Mouse (Mus musculus): ENCODE results near the gene Anks1. TPM values are rescaled to one million over a fixed set of nuclear protein-coding genes. Genes with fewer than 3 reads are reported as not detected.

Anks1 gene
- total RNA-seq, 1 experiment from 2014 or later, result 40.5 TPM

- peak; percentile 74 for ATAC-seq (replicated peaks; ENCODE audit: low read depth, poor library complexity, severe bottlenecking)
These were observed 16.4 kb downstream of the Anks1 start for GRCm38 (mm10) chr17:27925504-27925903.

- ATAC-seq (replicated peaks; ENCODE audit: low read depth, poor library complexity, severe bottlenecking), result no peak
These were observed 21.2 kb downstream of the Anks1 start for GRCm38 (mm10) chr17:27930291-27930690.

- ATAC-seq (replicated peaks; ENCODE audit: low read depth, poor library complexity, severe bottlenecking), result no peak
These were observed 22.7 kb downstream of the Anks1 start for GRCm38 (mm10) chr17:27931826-27932225.

GRCm38 (mm10) chr17:27934136-27934910 lies 25.2 kb downstream of the Anks1 start:
- no peak for ATAC-seq (replicated peaks; ENCODE audit: low read depth, poor library complexity, severe bottlenecking)

- no peak; the same call in 1 of the 2 replicates for ATAC-seq (replicated peaks; ENCODE audit: low read depth, poor library complexity, severe bottlenecking)
These were observed 26.0 kb downstream of the Anks1 start for GRCm38 (mm10) chr17:27935091-27935490.

- no peak for ATAC-seq (replicated peaks; ENCODE audit: low read depth, poor library complexity, severe bottlenecking)
These were observed 28.0 kb downstream of the Anks1 start for GRCm38 (mm10) chr17:27937054-27937615.

- no peak for ATAC-seq (replicated peaks; ENCODE audit: low read depth, poor library complexity, severe bottlenecking)
These were observed 29.1 kb downstream of the Anks1 start for GRCm38 (mm10) chr17:27938121-27938754.

GRCm38 (mm10) chr17:27939028-27939427 lies 29.9 kb downstream of the Anks1 start:
- ATAC-seq (replicated peaks; ENCODE audit: low read depth, poor library complexity, severe bottlenecking), result no peak

GRCm38 (mm10) chr17:27940352-27940751 lies 31.2 kb downstream of the Anks1 start:
- no peak for ATAC-seq (replicated peaks; ENCODE audit: low read depth, poor library complexity, severe bottlenecking)

GRCm38 (mm10) chr17:27941178-27941577 lies 32.1 kb downstream of the Anks1 start:
- ATAC-seq (replicated peaks; ENCODE audit: low read depth, poor library complexity, severe bottlenecking), result no peak

- ATAC-seq (replicated peaks; ENCODE audit: low read depth, poor library complexity, severe bottlenecking), result no peak
These were observed 32.6 kb downstream of the Anks1 start for GRCm38 (mm10) chr17:27941698-27942097.

- ATAC-seq (replicated peaks; ENCODE audit: low read depth, poor library complexity, severe bottlenecking), result no peak
These were observed 33.0 kb downstream of the Anks1 start for GRCm38 (mm10) chr17:27942131-27942530.

GRCm38 (mm10) chr17:27945546-27946216 lies 36.6 kb downstream of the Anks1 start:
- no peak for ATAC-seq (replicated peaks; ENCODE audit: low read depth, poor library complexity, severe bottlenecking)

GRCm38 (mm10) chr17:27946371-27946770 lies 37.3 kb downstream of the Anks1 start:
- ATAC-seq (replicated peaks; ENCODE audit: low read depth, poor library complexity, severe bottlenecking), result no peak

- ATAC-seq (replicated peaks; ENCODE audit: low read depth, poor library complexity, severe bottlenecking), result no peak
These were observed 38.0 kb downstream of the Anks1 start for GRCm38 (mm10) chr17:27947155-27947554.

- no peak for ATAC-seq (replicated peaks; ENCODE audit: low read depth, poor library complexity, severe bottlenecking)
These were observed 44.0 kb downstream of the Anks1 start for GRCm38 (mm10) chr17:27953136-27953535.

GRCm38 (mm10) chr17:27954629-27955402 lies 45.7 kb downstream of the Anks1 start:
- ATAC-seq (replicated peaks; ENCODE audit: low read depth, poor library complexity, severe bottlenecking), result no peak

- ATAC-seq (replicated peaks; ENCODE audit: low read depth, poor library complexity, severe bottlenecking), result no peak
These were observed 48.5 kb downstream of the Anks1 start for GRCm38 (mm10) chr17:27957649-27958048.

- no peak for ATAC-seq (replicated peaks; ENCODE audit: low read depth, poor library complexity, severe bottlenecking)
These were observed 51.3 kb downstream of the Anks1 start for GRCm38 (mm10) chr17:27960128-27961111.

Measured in common myeloid progenitor, adult 5-6 weeks (primary cell).